Mouse (Mus musculus) spleen, adult 2 months (tissue): ENCODE results near the gene Olfr1121.

Experiments
- CTCF ChIP-seq: fragments of 200-500 bp; IDR thresholded peaks from 2 replicates; pipeline ENCODE4 v1.5.1; 2011; ENCODE audit warnings: mild to moderate bottlenecking, inconsistent platforms; ENCODE audit not compliant: insufficient read depth, insufficient read length, insufficient replicate concordance; ENCODE audit errors: extremely low read depth
- POLR2A ChIP-seq: fragments of 200-500 bp; IDR thresholded peaks from 2 replicates; pipeline ENCODE4 v1.6.1; 2011; ENCODE audit warnings: low read depth, low read length, inconsistent platforms

GRCm38 (mm10) chr2:87369595-87369994 is at the start of gene Olfr1121:
- TF ChIP-seq CTCF: no peak
- TF ChIP-seq POLR2A: no peak
